In genomic region chr8:109983944-109984343, GRCm38 (mm10) we compare ENCODE assay signal across 13 mouse cellular contexts. TPM values are rescaled to one million over a fixed set of nuclear protein-coding genes. Genes with fewer than 3 reads are reported as not detected.
DNase-seq lines count a peak whose midpoint lies in the region; ATAC-seq and TF ChIP-seq lines count a peak whose summit lies in the region.
"Had no signal": no experiment of that assay in that cellular context is flagged by ENCODE, and none has a peak within 500 bp of the region (broad histone marks: within the 10 kb centered on the region; RNA-seq: fewer than 3 reads in every experiment).

No protein-coding gene starts in this region.

- peaks cover 11% of the 10 kb centered on the region; the same call in 1 of the 2 replicates for H3K4me1 ChIP-seq in hindbrain, embryonic 13.5 days (replicated peaks)
- no peaks in the 10 kb centered on the region for H3K4me1 ChIP-seq in hindbrain, embryonic 11.5 days (replicated peaks; ENCODE audit: control insufficient read depth, insufficient read depth, low read length)
- no peaks in the 10 kb centered on the region; the same call in 1 of the 2 replicates for H3K4me1 ChIP-seq in hindbrain, postnatal 0 days (ENCODE audit: insufficient read depth, low read length)
- H3K4me1 ChIP-seq in neural tube, embryonic 15.5 days: peaks cover 10% of the 10 kb centered on the region
- no peaks in the 10 kb centered on the region for H3K4me1 ChIP-seq in kidney, embryonic 15.5 days

- ATAC-seq in hindbrain, embryonic 13.5 days (ENCODE audit: low FRiP score): no peak
- ATAC-seq in hindbrain, embryonic 11.5 days (ENCODE audit: low FRiP score): no peak
- ATAC-seq in hindbrain, postnatal 0 days: 0 out of 2 replicates have a peak, but pooled peaks have one; percentile 29
- peak; percentile 41; the same call in 1 of the 2 replicates for ATAC-seq in neural tube, embryonic 15.5 days (ENCODE audit: low FRiP score)
- no peak for ATAC-seq in megakaryocyte-erythroid progenitor cell, adult 5-6 weeks (replicated peaks; ENCODE audit: low FRiP score, low TSS enrichment, poor library complexity, severe bottlenecking)
- ATAC-seq in kidney, embryonic 15.5 days (replicated peaks; ENCODE audit: low FRiP score): no peak

- no peak for TF ChIP-seq CTCF in hindbrain, postnatal 0 days (IDR thresholded peaks at IDR 0.05; ENCODE audit: low read depth)

- peak overlapping the region; percentile 63 for H3K27ac ChIP-seq in hindbrain, embryonic 13.5 days
- no peak overlapping the region for H3K27ac ChIP-seq in hindbrain, embryonic 11.5 days (ENCODE audit: low read depth, low read length)
- peak overlapping the region; percentile 69; the same call in 1 of the 2 replicates for H3K27ac ChIP-seq in hindbrain, postnatal 0 days
- peak overlapping the region; percentile 75 for H3K27ac ChIP-seq in neural tube, embryonic 15.5 days (replicated peaks)
- H3K27ac ChIP-seq in kidney, embryonic 15.5 days: no peak overlapping the region
- H3K27ac ChIP-seq: embryonic facial prominence, embryonic 13.5 days had no signal

- H3K9ac ChIP-seq in hindbrain, embryonic 13.5 days: no peak overlapping the region
- H3K9ac ChIP-seq in hindbrain, embryonic 11.5 days (ENCODE audit: low read depth, low read length): no peak overlapping the region
- H3K9ac ChIP-seq in hindbrain, postnatal 0 days (replicated peaks; ENCODE audit: low read length): 0 out of 2 replicates have a peak overlapping the region, but pooled peaks have one; percentile 21
- H3K9ac ChIP-seq in neural tube, embryonic 15.5 days (replicated peaks): no peak overlapping the region
- H3K9ac ChIP-seq in kidney, embryonic 15.5 days: no peak overlapping the region
- H3K9ac ChIP-seq: embryonic facial prominence, embryonic 13.5 days had no signal

- no peak overlapping the region for H3K4me3 ChIP-seq in hindbrain, embryonic 13.5 days
- no peak overlapping the region for H3K4me3 ChIP-seq in hindbrain, embryonic 11.5 days (ENCODE audit: low read depth, low read length)
- no peak overlapping the region for H3K4me3 ChIP-seq in hindbrain, postnatal 0 days (ENCODE audit: low read length)
- no peak overlapping the region for H3K4me3 ChIP-seq in neural tube, embryonic 15.5 days (replicated peaks)
- no peak overlapping the region for H3K4me3 ChIP-seq in kidney, embryonic 15.5 days (replicated peaks)
- H3K4me3 ChIP-seq: embryonic facial prominence, embryonic 13.5 days had no signal

- H3K9me3 ChIP-seq in hindbrain, embryonic 13.5 days: no peaks in the 10 kb centered on the region
- H3K9me3 ChIP-seq in hindbrain, embryonic 11.5 days (ENCODE audit: control insufficient read depth, low read length): no peaks in the 10 kb centered on the region
- no peaks in the 10 kb centered on the region for H3K9me3 ChIP-seq in hindbrain, postnatal 0 days (ENCODE audit: low read length)
- H3K9me3 ChIP-seq in neural tube, embryonic 15.5 days (replicated peaks): no peaks in the 10 kb centered on the region
- no peaks in the 10 kb centered on the region for H3K9me3 ChIP-seq in kidney, embryonic 15.5 days (replicated peaks)
- H3K9me3 ChIP-seq: embryonic facial prominence, embryonic 13.5 days had no signal

- no peaks in the 10 kb centered on the region for H3K27me3 ChIP-seq in hindbrain, embryonic 13.5 days
- H3K27me3 ChIP-seq in hindbrain, embryonic 11.5 days (ENCODE audit: control insufficient read depth, insufficient read depth, low read length): no peaks in the 10 kb centered on the region
- no peaks in the 10 kb centered on the region for H3K27me3 ChIP-seq in hindbrain, postnatal 0 days (ENCODE audit: insufficient read depth, low read length)
- H3K27me3 ChIP-seq in neural tube, embryonic 15.5 days (replicated peaks): no peaks in the 10 kb centered on the region
- H3K27me3 ChIP-seq in kidney, embryonic 15.5 days: peaks cover 38% of the 10 kb centered on the region
- H3K27me3 ChIP-seq: embryonic facial prominence, embryonic 13.5 days had no signal

- H3K4me2 ChIP-seq in hindbrain, embryonic 13.5 days: no peak overlapping the region
- H3K4me2 ChIP-seq in hindbrain, embryonic 11.5 days (replicated peaks; ENCODE audit: low read depth, low read length): no peak overlapping the region
- H3K4me2 ChIP-seq in hindbrain, postnatal 0 days (ENCODE audit: low read depth, low read length): no peak overlapping the region
- 0 out of 2 replicates have a peak overlapping the region, but pooled peaks have one; percentile 15 for H3K4me2 ChIP-seq in neural tube, embryonic 15.5 days
- H3K4me2 ChIP-seq in kidney, embryonic 15.5 days: no peak overlapping the region
- H3K4me2 ChIP-seq: embryonic facial prominence, embryonic 13.5 days had no signal

- DNase-seq in hindbrain, embryonic 11.5 days (ENCODE audit: low spot score): no peak
- DNase-seq in right cerebral cortex, postnatal 10 days (ENCODE audit: low spot score in 2 of 2): peak; percentile 59 to 62
- DNase-seq in right cerebral cortex, postnatal 14 days: no peak
- DNase-seq in hindbrain, postnatal 0 days (ENCODE audit: low spot score): peak; percentile 62
- DNase-seq: cerebellum, adult 11 months; kidney, adult 8-10 months; thymus, adult 18-20 months had no signal

- WGBS in hindbrain, embryonic 13.5 days: 25% methylated on average over 5 of the region's 5 CpGs
- WGBS in hindbrain, embryonic 11.5 days: 38% methylated on average over 5 of the region's 5 CpGs
- 12% methylated on average over 5 of the region's 5 CpGs for WGBS in hindbrain, postnatal 0 days
- 13% methylated on average over 5 of the region's 5 CpGs for WGBS in neural tube, embryonic 15.5 days
- 42% methylated on average over 5 of the region's 5 CpGs for WGBS in kidney, embryonic 15.5 days

- no peaks in the 10 kb centered on the region for H3K36me3 ChIP-seq in hindbrain, embryonic 13.5 days
- no peaks in the 10 kb centered on the region for H3K36me3 ChIP-seq in hindbrain, embryonic 11.5 days (ENCODE audit: control insufficient read depth, insufficient read depth, low read length)
- H3K36me3 ChIP-seq in hindbrain, postnatal 0 days (ENCODE audit: insufficient read depth, low read length): no peaks in the 10 kb centered on the region
- no peaks in the 10 kb centered on the region for H3K36me3 ChIP-seq in neural tube, embryonic 15.5 days
- H3K36me3 ChIP-seq in kidney, embryonic 15.5 days: no peaks in the 10 kb centered on the region
- H3K36me3 ChIP-seq: embryonic facial prominence, embryonic 13.5 days had no signal

RNA-seq across cellular contexts. Expression of gene Tat, which starts 6.3 kb away (rescaled TPM):
- polyA plus RNA-seq in hindbrain, embryonic 13.5 days (2015; fragmentation: Nextera tagmentation; extraction: Ambion mirVana): not detected in 2 replicates
- polyA plus RNA-seq in hindbrain, embryonic 11.5 days (2014; fragmentation: Nextera tagmentation; extraction: Ambion mirVana): not detected in 2 replicates
- total RNA-seq in hindbrain, postnatal 0 days (2014; rRNA removed): not detected in 2 replicates
- not detected in 2 replicates for polyA plus RNA-seq in hindbrain, postnatal 0 days (2015; fragmentation: Nextera tagmentation; extraction: Ambion mirVana)
- polyA plus RNA-seq in neural tube, embryonic 15.5 days (2015; fragmentation: Nextera tagmentation; extraction: Ambion mirVana): not detected in 2 replicates
- total RNA-seq in megakaryocyte-erythroid progenitor cell, adult 5-6 weeks (2014; fragmentation: Nextera tagmentation): not detected in 2 replicates
- total RNA-seq in megakaryocyte-erythroid progenitor cell, adult 5-6 weeks (2017): not detected in 2 replicates
- not detected in 2 replicates for polyA plus RNA-seq in kidney, embryonic 15.5 days (2015; fragmentation: Nextera tagmentation; extraction: Ambion mirVana)
- total RNA-seq: left cerebral cortex, adult 8-10 months had no signal
- polyA plus RNA-seq: embryonic facial prominence, embryonic 13.5 days had no signal

RNA-seq across cellular contexts. Expression of gene Marveld3, which starts 21.9 kb away (rescaled TPM):
- polyA plus RNA-seq in hindbrain, embryonic 13.5 days (2015; fragmentation: Nextera tagmentation; extraction: Ambion mirVana): 1.2 and 2.0 TPM in 2 replicates
- 0.52 and 0.82 TPM in 2 replicates for polyA plus RNA-seq in hindbrain, embryonic 11.5 days (2014; fragmentation: Nextera tagmentation; extraction: Ambion mirVana)
- 0.42 and 1.2 TPM in 2 replicates for total RNA-seq in hindbrain, postnatal 0 days (2014; rRNA removed)
- 1.3 and 1.4 TPM in 2 replicates for polyA plus RNA-seq in hindbrain, postnatal 0 days (2015; fragmentation: Nextera tagmentation; extraction: Ambion mirVana)
- 1.3 and 2.1 TPM in 2 replicates for polyA plus RNA-seq in neural tube, embryonic 15.5 days (2015; fragmentation: Nextera tagmentation; extraction: Ambion mirVana)
- not detected in 2 replicates for total RNA-seq in megakaryocyte-erythroid progenitor cell, adult 5-6 weeks (2014; fragmentation: Nextera tagmentation)
- not detected in 2 replicates for total RNA-seq in megakaryocyte-erythroid progenitor cell, adult 5-6 weeks (2017)
- polyA plus RNA-seq in kidney, embryonic 15.5 days (2015; fragmentation: Nextera tagmentation; extraction: Ambion mirVana): 3.1 and 3.7 TPM in 2 replicates

RNA-seq across cellular contexts. Expression of gene Chst4, which starts 55.6 kb away (rescaled TPM):
- polyA plus RNA-seq in hindbrain, embryonic 13.5 days (2015; fragmentation: Nextera tagmentation; extraction: Ambion mirVana): not detected in 2 replicates
- 0.14 TPM in 1 of 2 replicates, not detected in the other for polyA plus RNA-seq in hindbrain, embryonic 11.5 days (2014; fragmentation: Nextera tagmentation; extraction: Ambion mirVana)
- not detected in 2 replicates for total RNA-seq in hindbrain, postnatal 0 days (2014; rRNA removed)
- not detected in 2 replicates for polyA plus RNA-seq in hindbrain, postnatal 0 days (2015; fragmentation: Nextera tagmentation; extraction: Ambion mirVana)
- not detected in 2 replicates for polyA plus RNA-seq in neural tube, embryonic 15.5 days (2015; fragmentation: Nextera tagmentation; extraction: Ambion mirVana)
- not detected in 2 replicates for total RNA-seq in megakaryocyte-erythroid progenitor cell, adult 5-6 weeks (2014; fragmentation: Nextera tagmentation)
- total RNA-seq in megakaryocyte-erythroid progenitor cell, adult 5-6 weeks (2017): not detected in 2 replicates
- 0.16 and 0.30 TPM in 2 replicates for polyA plus RNA-seq in kidney, embryonic 15.5 days (2015; fragmentation: Nextera tagmentation; extraction: Ambion mirVana)
- polyA plus RNA-seq: embryonic facial prominence, embryonic 13.5 days had no signal

Comparison
In these comparisons a context has a peak if more than half of its experiments do, and no peak if none do; other contexts are left out.
1. ATAC-seq: peak in hindbrain, postnatal 0 days (single experiment) and neural tube, embryonic 15.5 days (single experiment); none in hindbrain, embryonic 13.5 days (single experiment), hindbrain, embryonic 11.5 days (single experiment), megakaryocyte-erythroid progenitor cell, adult 5-6 weeks (single experiment) and kidney, embryonic 15.5 days (single experiment).
2. H3K27ac ChIP-seq: peak in hindbrain, embryonic 13.5 days (single experiment), hindbrain, postnatal 0 days (single experiment) and neural tube, embryonic 15.5 days (single experiment); none in hindbrain, embryonic 11.5 days (single experiment) and kidney, embryonic 15.5 days (single experiment).
3. DNase-seq: peak in right cerebral cortex, postnatal 10 days (2 of 2) and hindbrain, postnatal 0 days (single experiment); none in hindbrain, embryonic 11.5 days (single experiment) and right cerebral cortex, postnatal 14 days (single experiment).